Mouse (Mus musculus) hindbrain, embryonic 14.5 days (tissue): ENCODE results near the gene Gm49354. TPM values are rescaled to one million over a fixed set of nuclear protein-coding genes. Genes with fewer than 3 reads are reported as not detected.

Experiments used
- ATAC-seq: fragments of 200-750 bp; cut with Nextera tagmentation; 2 replicates; pipeline ENCODE4 v1.8.0; 2017; ENCODE audit warnings: moderate number of reproducible peaks, mild to moderate bottlenecking, moderate TSS enrichment, moderate library complexity; ENCODE audit not compliant: low FRiP score
- DNase-seq: peaks from one replicate; pipeline ENCODE4 v3.0.0-alpha.2; 2015; ENCODE audit warnings: low spot score
- H3K27ac ChIP-seq: fragments of 300-500 bp; sonication (generic); 2 replicates; pipeline ENCODE4 v1.5.1; 2014; ENCODE audit warnings: mild to moderate bottlenecking, moderate library complexity
- H3K27me3 ChIP-seq: fragments of 300-500 bp; sonication (generic); 2 replicates; pipeline ENCODE4 v1.6.1; 2014; ENCODE audit warnings: mild to moderate bottlenecking, low read length, mixed read lengths; ENCODE audit not compliant: control insufficient read depth, insufficient read depth
- H3K36me3 ChIP-seq: fragments of 300-500 bp; sonication (generic); replicated peaks from 2 replicates; pipeline ENCODE4 v1.6.1; 2014; ENCODE audit not compliant: control insufficient read depth, insufficient read depth
- H3K4me1 ChIP-seq: fragments of 300-500 bp; sonication (generic); replicated peaks from 2 replicates; pipeline ENCODE4 v1.6.1; 2014; ENCODE audit warnings: antibody characterized with exemption, low read length, mixed read lengths; ENCODE audit not compliant: control insufficient read depth, insufficient read depth
- H3K4me2 ChIP-seq: fragments of 300-500 bp; sonication (generic); replicated peaks from 2 replicates; pipeline ENCODE4 v1.6.1; 2014; ENCODE audit warnings: mild to moderate bottlenecking, moderate library complexity
- H3K4me3 ChIP-seq: fragments of 300-500 bp; sonication (generic); replicated peaks from 2 replicates; pipeline ENCODE4 v1.5.1; 2014; ENCODE audit warnings: mild to moderate bottlenecking, low read length
- H3K9ac ChIP-seq: fragments of 300-500 bp; sonication (generic); 2 replicates; pipeline ENCODE4 v1.6.1; 2014
- H3K9me3 ChIP-seq: fragments of 300-500 bp; sonication (generic); 2 replicates; pipeline ENCODE4 v1.6.1; 2016; ENCODE audit warnings: low read length; ENCODE audit not compliant: control insufficient read depth
- WGBS: fragments of 180-500 bp; shearing (Covaris S2); extraction: QIAGEN DNeasy Blood & Tissue Kit; methylation state at CpG from one replicate; pipeline ENCODE4 v1.1.7; 2014; 5-methylcytosine and 5-hydroxymethylcytosine counted together
- polyA plus RNA-seq: library from polyadenylated mRNA; unstranded; fragments of >200 nt; fragmentation: Nextera tagmentation; extraction: Ambion mirVana; gene quantifications from 2 replicates; pipeline ENCODE4 v1.2.1, GENCODE M21; 2014

Gm49354 gene
- not detected in 2 replicates for polyA plus RNA-seq

DNA sequence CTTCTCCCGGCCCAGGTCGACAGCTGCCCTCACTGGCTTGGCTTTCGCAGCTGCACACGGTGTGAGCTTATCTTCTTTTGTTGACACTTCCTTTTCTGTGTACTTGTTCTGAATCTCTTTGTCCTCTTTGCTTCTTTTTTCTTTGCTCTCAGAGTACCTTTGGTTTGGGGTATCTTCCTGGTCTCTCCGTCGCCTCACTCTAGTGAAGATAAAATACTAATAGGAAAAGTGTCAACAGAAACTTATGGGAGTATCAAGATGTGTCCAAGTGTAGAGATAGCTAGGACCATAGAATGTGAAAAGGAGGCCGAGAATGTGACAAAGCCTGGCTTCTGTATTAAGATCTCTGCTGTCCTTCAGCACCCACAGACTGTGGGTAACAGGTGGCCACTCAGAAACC lies at the start of gene Gm49354:
Gene Gm49354, minus strand, starts transcription at position 101 of the 400 bp plus-strand sequence.
- no peak within 1 kb of the TSS for H3K27ac ChIP-seq
- no peak within 1 kb of the TSS for H3K9ac ChIP-seq
- H3K4me1 ChIP-seq: no peaks in the 10 kb centered on the region
- H3K9me3 ChIP-seq: no peaks in the 10 kb centered on the region
- DNase-seq (no peak), ATAC-seq (no peak)
- peaks cover 98% of the 10 kb centered on the region for H3K36me3 ChIP-seq
- H3K4me2 ChIP-seq: no peak within 1 kb of the TSS
- no peaks in the 10 kb centered on the region for H3K27me3 ChIP-seq
- 94% methylated on average over 7 of the region's 7 CpGs for WGBS
- H3K4me3 ChIP-seq: no peak within 1 kb of the TSS

DNA sequence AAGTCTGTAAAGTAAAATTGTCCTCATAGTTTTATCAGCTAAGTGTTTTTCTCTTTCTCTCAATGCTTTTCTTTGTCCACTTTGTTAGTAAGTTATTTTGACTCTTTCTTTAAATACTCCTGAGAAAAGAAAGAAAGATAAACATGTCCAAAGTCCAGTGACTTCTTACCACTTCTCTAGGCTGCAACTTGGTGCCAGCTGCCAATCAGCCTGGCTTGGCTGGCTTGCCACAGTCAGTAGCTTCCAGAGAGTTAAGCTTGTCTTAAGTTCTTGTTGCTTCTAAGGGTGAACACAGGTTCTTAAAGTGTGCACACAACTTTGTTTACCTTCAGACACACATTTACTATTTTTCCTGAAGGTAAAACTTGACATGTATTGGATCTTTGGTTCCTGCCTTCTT lies 43.9 kb upstream of the Gm49354 start:
- H3K27me3 ChIP-seq: no peaks in the 10 kb centered on the region
- peaks cover 3% of the 10 kb centered on the region for H3K36me3 ChIP-seq
- peaks cover 11% of the 10 kb centered on the region for H3K4me1 ChIP-seq
- no peak overlapping the region for H3K9ac ChIP-seq
- no peak overlapping the region for H3K27ac ChIP-seq
- no peak overlapping the region for H3K4me2 ChIP-seq
- no peaks in the 10 kb centered on the region for H3K9me3 ChIP-seq
- no peak overlapping the region for H3K4me3 ChIP-seq
- no peak for ATAC-seq
- DNase-seq: no peak

DNA sequence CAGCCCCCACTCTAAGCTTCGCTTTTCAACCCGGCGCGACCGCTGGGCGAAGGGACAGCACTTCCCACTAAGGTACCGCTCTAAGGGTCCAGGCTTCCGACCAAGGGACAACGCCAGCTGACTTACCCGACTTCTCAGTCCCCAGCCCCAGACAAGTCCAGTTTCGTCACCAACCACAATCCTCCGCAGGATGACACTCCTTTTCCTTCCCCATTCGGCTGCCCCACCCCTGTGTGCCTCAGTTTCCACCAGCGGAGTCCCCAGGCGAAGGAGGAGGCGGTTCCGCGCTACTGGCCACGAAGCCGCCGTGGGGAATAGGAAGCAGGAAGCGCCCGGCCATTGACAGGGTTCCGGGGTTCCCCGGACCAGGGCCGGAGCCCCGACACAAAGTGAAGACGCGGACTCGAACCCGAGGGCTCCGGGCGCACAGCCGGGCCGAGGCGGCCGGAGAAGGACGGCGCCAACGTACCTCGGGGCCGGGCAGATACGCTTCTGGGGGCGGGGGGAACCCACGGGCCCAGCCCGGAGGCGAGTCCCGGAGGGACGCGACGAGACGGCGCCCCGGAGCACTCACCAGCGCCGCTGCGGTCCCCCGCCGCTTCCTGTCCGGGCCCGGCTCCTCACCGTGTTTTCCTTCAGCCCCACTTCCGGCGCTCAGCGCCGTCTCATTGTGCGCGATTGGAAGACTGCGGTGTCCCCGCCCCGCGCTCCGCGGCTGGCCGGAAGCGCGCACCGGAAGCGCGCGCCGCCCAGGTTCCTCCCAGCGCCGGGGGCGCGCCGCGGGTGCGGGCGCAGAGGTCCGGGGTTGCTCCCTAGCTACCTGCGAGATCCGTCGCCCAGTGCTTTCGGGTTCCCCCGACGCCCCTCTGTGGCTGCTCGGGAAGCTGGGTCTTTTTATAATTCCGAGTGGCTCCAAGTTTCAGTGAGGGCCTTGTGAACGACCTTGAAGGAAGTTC lies 40.7 kb upstream of the Gm49354 start, which contains the start of gene Tut7:
Gene Tut7, minus strand, starts transcription at position 641 of the 956 bp plus-strand sequence.
- WGBS: under 1% methylated on average over 80 of the region's 100 CpGs

DNA sequence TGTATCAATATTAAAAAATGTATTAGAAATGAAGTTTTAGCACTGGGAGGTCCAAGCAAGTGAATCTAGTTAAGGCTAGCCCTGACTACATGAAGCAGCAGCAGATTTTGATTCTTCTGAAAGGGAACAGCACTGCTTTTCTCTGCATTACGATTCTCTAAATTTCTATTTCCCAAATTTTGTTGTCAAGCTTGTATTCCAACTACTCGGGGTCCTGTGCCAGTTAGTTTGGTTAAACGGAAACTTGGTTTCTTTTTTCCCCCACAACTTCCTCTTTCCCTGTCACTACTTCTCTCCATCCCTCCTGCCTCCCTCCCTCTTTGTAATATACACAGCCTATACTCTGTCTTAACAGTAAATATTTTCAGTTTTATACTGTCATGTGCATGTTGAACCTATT lies 38.8 kb upstream of the Gm49354 start:
- H3K9ac ChIP-seq: no peak overlapping the region
- 91% methylated on average over 3 of the region's 3 CpGs for WGBS

More for the DNA sequence above, 40.7 kb upstream of the Gm49354 start, which contains the start of gene Tut7:
- H3K27me3 ChIP-seq: no peaks in the 10 kb centered on the region
- peak; percentile 97 for ATAC-seq
- peak within 1 kb of the TSS; percentile 79 for H3K4me3 ChIP-seq
- peaks cover 37% of the 10 kb centered on the region for H3K4me1 ChIP-seq
- peak within 1 kb of the TSS; percentile 86 for H3K27ac ChIP-seq
- peak within 1 kb of the TSS; percentile 60 for H3K4me2 ChIP-seq
- H3K9me3 ChIP-seq: no peaks in the 10 kb centered on the region
- peaks cover 23% of the 10 kb centered on the region for H3K36me3 ChIP-seq
- peak; percentile 96 for DNase-seq
- peak within 1 kb of the TSS; percentile 82 for H3K9ac ChIP-seq

DNA sequence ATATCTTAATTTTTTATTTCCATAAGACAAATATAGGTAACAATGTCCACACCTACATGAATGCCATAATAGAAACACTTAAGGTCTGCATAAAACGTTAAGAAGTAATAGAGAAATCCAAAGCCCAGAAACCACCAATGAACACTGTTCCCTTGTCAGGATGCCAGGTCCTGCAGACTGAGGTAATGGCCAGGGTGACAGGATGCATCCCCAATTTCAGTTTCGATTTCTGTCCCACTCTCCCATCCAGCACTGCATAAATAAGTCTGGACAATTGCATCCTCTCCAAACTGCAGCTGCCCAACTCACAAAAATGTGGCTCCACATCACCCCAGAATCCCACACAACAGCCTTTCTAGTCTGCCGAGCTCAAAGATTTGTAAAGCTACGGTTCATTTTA lies 38.1 kb upstream of the Gm49354 start:
- Histone ChIP-seq H3K4me2 (peak overlapping the region; percentile 60), H3K27ac (no peak overlapping the region), H3K9me3 (no peaks in the 10 kb centered on the region), H3K27me3 (no peaks in the 10 kb centered on the region), H3K4me1 (peaks cover 37% of the 10 kb centered on the region), H3K36me3 (peaks cover 48% of the 10 kb centered on the region), H3K4me3 (no peak overlapping the region), H3K9ac (peak overlapping the region; percentile 14)
- ATAC-seq: no peak
- DNase-seq: no peak
- 85% methylated on average over 4 of the region's 4 CpGs for WGBS

More for the DNA sequence above, 38.8 kb upstream of the Gm49354 start:
- ATAC-seq: no peak
- peaks cover 37% of the 10 kb centered on the region for H3K4me1 ChIP-seq
- no peak for DNase-seq
- no peak overlapping the region for H3K27ac ChIP-seq
- peak overlapping the region; percentile 60 for H3K4me2 ChIP-seq
- no peaks in the 10 kb centered on the region for H3K9me3 ChIP-seq
- no peaks in the 10 kb centered on the region for H3K27me3 ChIP-seq
- peaks cover 41% of the 10 kb centered on the region for H3K36me3 ChIP-seq
- H3K4me3 ChIP-seq: no peak overlapping the region

DNA sequence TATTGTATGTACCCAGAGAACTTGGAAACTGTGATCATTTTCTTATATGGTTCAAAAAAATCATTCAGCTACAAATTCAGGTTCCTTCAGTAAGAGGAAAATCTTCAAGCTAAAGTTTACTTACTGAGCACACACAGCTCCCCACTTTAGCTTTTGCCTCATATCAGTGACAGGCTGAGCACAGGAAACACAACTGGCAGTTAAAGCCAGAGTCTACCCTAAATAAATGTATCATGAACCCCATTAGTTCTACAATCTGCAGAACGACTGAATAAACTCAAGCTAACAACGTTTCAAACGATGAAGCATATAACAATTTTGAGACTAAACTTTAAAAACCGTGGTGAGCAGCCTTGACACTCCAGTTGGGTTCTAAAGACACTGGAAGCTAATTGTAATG lies 35.3 kb upstream of the Gm49354 start:
- DNase-seq (no peak), ATAC-seq (no peak)
- peaks cover 71% of the 10 kb centered on the region for H3K36me3 ChIP-seq
- no peaks in the 10 kb centered on the region for H3K9me3 ChIP-seq
- no peak overlapping the region for H3K27ac ChIP-seq
- H3K9ac ChIP-seq: no peak overlapping the region
- peaks cover 37% of the 10 kb centered on the region for H3K4me1 ChIP-seq
- H3K27me3 ChIP-seq: no peaks in the 10 kb centered on the region
- H3K4me3 ChIP-seq: no peak overlapping the region
- 91% methylated on average over 4 of the region's 4 CpGs for WGBS
- H3K4me2 ChIP-seq: no peak overlapping the region

DNA sequence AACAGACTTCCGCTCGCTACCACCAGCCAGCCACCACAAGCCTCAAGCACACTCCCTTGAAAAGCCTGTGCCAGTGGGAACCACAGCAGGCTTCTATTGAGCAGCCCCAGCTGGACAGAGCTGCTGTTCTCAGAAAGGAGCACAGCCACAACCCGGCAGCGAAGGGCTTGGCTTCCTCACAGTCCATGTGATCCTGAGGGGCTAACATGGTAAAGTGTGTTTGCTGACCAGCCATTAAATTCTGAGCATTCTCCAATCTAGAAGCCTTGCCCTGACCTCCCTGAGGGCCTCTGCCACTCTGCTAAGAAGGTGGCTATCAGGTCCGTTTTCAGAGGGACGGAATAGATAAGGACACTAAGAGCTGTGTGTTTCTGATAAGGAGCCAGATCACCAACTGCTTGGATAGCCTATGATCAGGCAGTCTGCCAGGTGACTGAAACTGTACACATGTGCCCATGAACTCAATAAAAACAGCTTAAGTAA lies 32.1 kb upstream of the Gm49354 start:
- Histone ChIP-seq H3K4me1 (peaks cover 8% of the 10 kb centered on the region; the same call in 1 of the 2 replicates), H3K36me3 (peaks cover 88% of the 10 kb centered on the region), H3K27me3 (no peaks in the 10 kb centered on the region), H3K4me3 (no peak overlapping the region), H3K4me2 (no peak overlapping the region), H3K27ac (no peak overlapping the region), H3K9me3 (no peaks in the 10 kb centered on the region), H3K9ac (no peak overlapping the region)
- ATAC-seq: no peak
- 75% methylated on average over 6 of the region's 6 CpGs for WGBS
- no peak for DNase-seq

DNA sequence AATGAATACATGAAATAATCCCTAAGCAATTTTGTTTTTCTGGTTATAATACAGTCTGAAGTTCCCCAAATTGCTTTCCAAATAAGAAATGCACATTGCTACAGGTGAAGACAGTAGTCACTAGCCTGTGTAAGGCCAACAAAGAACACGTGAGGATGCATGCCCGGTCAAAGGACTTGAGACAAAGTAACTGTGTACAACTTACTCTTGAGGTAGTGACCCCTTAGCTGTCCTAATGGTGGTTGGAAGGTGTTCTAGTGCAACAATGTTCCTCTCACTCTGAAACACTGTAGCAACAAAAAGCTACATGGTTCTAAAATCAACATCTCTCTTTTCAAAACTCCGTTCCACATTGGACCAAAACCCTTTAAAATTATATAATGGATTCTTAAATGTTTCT lies 29.5 kb upstream of the Gm49354 start:
- Histone ChIP-seq H3K9me3 (no peaks in the 10 kb centered on the region), H3K36me3 (peaks cover 95% of the 10 kb centered on the region), H3K27me3 (no peaks in the 10 kb centered on the region), H3K9ac (no peak overlapping the region), H3K4me2 (no peak overlapping the region), H3K27ac (no peak overlapping the region), H3K4me3 (no peak overlapping the region), H3K4me1 (no peaks in the 10 kb centered on the region)
- DNase-seq: no peak
- 97% methylated on average over 3 of the region's 3 CpGs for WGBS
- ATAC-seq: no peak

DNA sequence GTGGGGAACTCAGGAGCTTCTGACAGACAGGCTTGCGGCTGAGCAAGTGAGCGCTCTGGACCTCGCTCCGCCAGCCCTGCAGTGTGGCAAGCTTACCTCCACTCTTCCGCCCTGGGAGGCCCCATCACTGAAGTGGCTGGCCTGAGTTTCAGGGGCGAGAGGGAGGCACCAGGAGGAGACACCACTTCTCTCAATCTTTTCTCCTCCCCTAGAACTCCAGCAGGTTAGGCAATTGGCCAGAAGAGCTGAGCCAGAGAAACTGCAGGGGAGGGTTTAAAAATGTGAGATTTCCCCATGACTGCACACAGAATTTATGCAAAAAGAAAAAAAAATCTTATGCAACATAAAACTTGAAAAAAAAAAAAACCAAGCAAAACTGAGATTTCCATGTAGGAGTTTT lies 19.0 kb upstream of the Gm49354 start:
- Histone ChIP-seq H3K4me1 (no peaks in the 10 kb centered on the region), H3K9me3 (no peaks in the 10 kb centered on the region), H3K9ac (no peak overlapping the region), H3K36me3 (peaks cover 100% of the 10 kb centered on the region), H3K27ac (no peak overlapping the region), H3K4me3 (no peak overlapping the region), H3K4me2 (no peak overlapping the region), H3K27me3 (no peaks in the 10 kb centered on the region)
- ATAC-seq (no peak), DNase-seq (no peak)
- WGBS: 92% methylated on average over 6 of the region's 6 CpGs
